Mouse (Mus musculus): Measurements from ENCODE around the gene Catip.

DNA sequence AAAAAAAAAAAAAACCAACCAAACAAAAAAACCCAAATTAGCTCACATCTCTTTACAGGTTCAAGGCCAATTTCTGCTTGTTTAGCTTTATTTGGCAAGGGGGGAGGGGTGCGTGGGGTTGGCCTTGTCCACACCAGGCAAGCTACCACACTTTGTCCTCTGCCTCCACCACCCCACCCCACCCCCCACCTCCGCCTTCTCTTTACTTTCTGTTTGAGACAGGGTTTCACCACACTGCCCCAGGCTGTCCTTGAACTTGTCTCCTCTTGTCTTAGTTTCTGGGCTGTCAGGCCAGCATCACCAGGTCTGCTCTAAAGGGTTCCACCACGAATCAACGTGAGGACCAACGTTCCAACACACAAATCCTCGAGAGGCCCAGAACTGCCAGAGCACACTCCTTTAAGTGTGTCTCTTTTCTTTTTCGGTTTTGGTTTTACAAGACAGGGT is 17.2 kb downstream of the Catip start:
- TF ChIP-seq POLR2A (IDR thresholded peaks at IDR 0.05; ENCODE audit: borderline replicate concordance, control insufficient read depth, low read depth, low read length) (no peak), CTCF (IDR thresholded peaks at IDR 0.05; ENCODE audit: control insufficient read depth, insufficient read depth, low read length) (no peak)
